Mouse (Mus musculus) right cerebral cortex, postnatal 36 days (tissue): ENCODE results near the gene Syn1.

ENCODE experiments used
- DNase-seq, 2 experiments: peaks; one replicate each; pipeline ENCODE4 v3.0.0; 2022; ENCODE audit warnings: low spot score in 2 of 2, mixed read lengths in 1 of 2

Gene Syn1

GRCm38 (mm10) chrX:20862105-20863065, 58.4 kb downstream of the Syn1 start:
- DNase-seq: no peak

GRCm38 (mm10) chrX:20861453-20862104, 59.2 kb downstream of the Syn1 start:
- DNase-seq: no peak

GRCm38 (mm10) chrX:20853794-20854193, 67.0 kb downstream of the Syn1 start:
- no peak for DNase-seq

GRCm38 (mm10) chrX:20848256-20848984, 72.4 kb downstream of the Syn1 start:
- peak; percentile 85 to 93 for DNase-seq

- no peak for DNase-seq
Measured at GRCm38 (mm10) chrX:20847816-20848215, 73.0 kb downstream of the Syn1 start.

GRCm38 (mm10) chrX:20847232-20847631, 73.6 kb downstream of the Syn1 start:
- DNase-seq: no peak

- DNase-seq: peak; percentile 74 to 79
Measured at GRCm38 (mm10) chrX:20828934-20829333, 91.9 kb downstream of the Syn1 start.

GRCm38 (mm10) chrX:20819708-20820426, 100.9 kb downstream of the Syn1 start:
- peak; percentile 13 to 14 for DNase-seq

- DNase-seq: peak; percentile 60 to 76
Measured at GRCm38 (mm10) chrX:20819204-20819628, 101.6 kb downstream of the Syn1 start.

- peak; percentile 10 to 19 for DNase-seq
Measured at GRCm38 (mm10) chrX:20816974-20817373, 103.8 kb downstream of the Syn1 start.
